Mouse (Mus musculus) midbrain, embryonic 12.5 days (tissue): ENCODE measurements at regions not wholly inside any gene's neighbourhood (a gene's known extent, or its start where the extent isn't known, plus 50 kb on each side); places are given as distances from the start of the nearest gene placed in this dataset.

Experiments
- ATAC-seq: fragments of 200-750 bp; cut with Nextera tagmentation; 2 replicates; pipeline ENCODE4 v1.8.0; 2017; ENCODE audit warnings: low read depth, moderate TSS enrichment, moderate library complexity; ENCODE audit not compliant: low FRiP score
- H3K27ac ChIP-seq: fragments of 300-500 bp; sonication (generic); replicated peaks from 2 replicates; pipeline ENCODE4 v1.5.1; 2016; ENCODE audit warnings: mild to moderate bottlenecking
- H3K27me3 ChIP-seq: fragments of 300-500 bp; sonication (generic); 2 replicates; pipeline ENCODE4 v1.6.1; 2016; ENCODE audit warnings: mild to moderate bottlenecking
- H3K36me3 ChIP-seq: fragments of 300-500 bp; sonication (generic); 2 replicates; pipeline ENCODE4 v1.6.1; 2016
- H3K4me1 ChIP-seq: fragments of 300-500 bp; sonication (generic); 2 replicates; pipeline ENCODE4 v1.6.1; 2016
- H3K4me2 ChIP-seq: fragments of 300-500 bp; sonication (generic); replicated peaks from 2 replicates; pipeline ENCODE4 v1.6.1; 2016; ENCODE audit warnings: mild to moderate bottlenecking, moderate library complexity
- H3K4me3 ChIP-seq: fragments of 300-500 bp; sonication (generic); 2 replicates; pipeline ENCODE4 v1.5.1; 2016; ENCODE audit warnings: mild to moderate bottlenecking
- H3K9ac ChIP-seq: fragments of 300-500 bp; sonication (generic); replicated peaks from 2 replicates; pipeline ENCODE4 v1.6.1; 2016; ENCODE audit warnings: mild to moderate bottlenecking, moderate library complexity
- H3K9me3 ChIP-seq: fragments of 300-500 bp; sonication (generic); 2 replicates; pipeline ENCODE4 v1.6.1; 2016; ENCODE audit warnings: mild to moderate bottlenecking
- WGBS: fragments of 180-500 bp; shearing (Covaris S2); methylation state at CpG from one replicate; pipeline ENCODE4 v1.1.7; 2016; 5-methylcytosine and 5-hydroxymethylcytosine counted together

GRCm38 (mm10) chr2:96006204-96006868 is 311.6 kb upstream of the Lrrc4c start:
- H3K4me2 ChIP-seq: no peak overlapping the region
- ATAC-seq: peak; percentile 30; the same call in 1 of the 2 replicates
- H3K4me3 ChIP-seq: no peak overlapping the region
- no peaks in the 10 kb centered on the region for H3K9me3 ChIP-seq
- H3K27me3 ChIP-seq: no peaks in the 10 kb centered on the region
- WGBS: 63% methylated on average over 2 of the region's 2 CpGs
- no peaks in the 10 kb centered on the region for H3K36me3 ChIP-seq
- no peak overlapping the region for H3K9ac ChIP-seq
- no peaks in the 10 kb centered on the region for H3K4me1 ChIP-seq
- no peak overlapping the region for H3K27ac ChIP-seq
